20 mouse cellular contexts compared by ENCODE assay signal in the genomic region with DNA sequence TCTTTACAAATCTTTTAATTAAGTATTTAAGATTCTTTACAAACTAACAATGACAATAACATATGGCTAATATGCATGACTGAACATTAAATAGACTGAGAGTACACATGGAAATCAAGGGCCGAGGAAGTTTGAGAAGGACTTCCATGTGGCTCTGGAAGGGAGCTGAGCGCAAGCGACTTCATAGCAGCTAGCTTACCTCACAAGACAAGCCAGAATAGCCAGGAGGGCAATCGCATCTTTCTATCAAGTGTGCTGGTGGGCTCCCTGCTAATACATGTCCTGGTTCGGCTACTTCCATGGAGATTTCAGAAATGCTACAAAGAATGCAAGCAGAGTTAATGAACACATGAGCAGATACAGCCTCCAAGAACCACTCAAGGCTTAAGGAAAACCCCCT.
"Had no signal": no experiment of that assay in that cellular context is flagged by ENCODE, and none has a peak within 500 bp of the region (broad histone marks: within the 10 kb centered on the region; RNA-seq: fewer than 3 reads in every experiment).

No protein-coding gene starts in this region.

- H3K27ac ChIP-seq: liver, embryonic 13.5 days; liver, embryonic 15.5 days; lung, embryonic 15.5 days; macrophage; midbrain, embryonic 13.5 days; neural tube, embryonic 12.5 days; stomach, embryonic 15.5 days; stomach, postnatal 0 days had no signal

- H3K4me3 ChIP-seq: liver, embryonic 13.5 days; liver, embryonic 15.5 days; lung, embryonic 15.5 days; megakaryocyte, embryonic 14.5 days; midbrain, embryonic 13.5 days; neural tube, embryonic 12.5 days; stomach, embryonic 15.5 days had no signal

- H3K4me1 ChIP-seq: liver, embryonic 13.5 days; liver, embryonic 15.5 days; lung, embryonic 15.5 days; megakaryocyte, embryonic 14.5 days; neural tube, embryonic 12.5 days; stomach, embryonic 15.5 days had no signal

- ATAC-seq: liver, postnatal 0 days; lung, postnatal 0 days; midbrain, embryonic 13.5 days; midbrain, embryonic 16.5 days had no signal

- H3K27me3 ChIP-seq: liver, embryonic 13.5 days; liver, embryonic 15.5 days; lung, embryonic 15.5 days; megakaryocyte, embryonic 14.5 days; midbrain, embryonic 13.5 days; neural tube, embryonic 12.5 days; stomach, embryonic 15.5 days had no signal

- H3K4me2 ChIP-seq: liver, embryonic 11.5 days; liver, embryonic 13.5 days; liver, embryonic 15.5 days; lung, embryonic 15.5 days; midbrain, embryonic 13.5 days; neural tube, embryonic 12.5 days; stomach, embryonic 15.5 days had no signal

- H3K9me3 ChIP-seq: liver, embryonic 13.5 days; liver, embryonic 15.5 days; lung, embryonic 15.5 days; megakaryocyte, embryonic 14.5 days; midbrain, embryonic 13.5 days; neural tube, embryonic 12.5 days; stomach, embryonic 15.5 days had no signal

- H3K9ac ChIP-seq: liver, embryonic 13.5 days; liver, embryonic 15.5 days; liver, postnatal 0 days; lung, embryonic 15.5 days; midbrain, embryonic 13.5 days; neural tube, embryonic 12.5 days; stomach, embryonic 15.5 days had no signal

- H3K36me3 ChIP-seq: liver, embryonic 13.5 days; liver, embryonic 15.5 days; lung, embryonic 15.5 days; midbrain, embryonic 13.5 days; neural tube, embryonic 12.5 days; stomach, embryonic 15.5 days had no signal

- DNase-seq: liver, embryonic 13.5 days; liver, postnatal 0 days; lung, adult 2 months; lung, postnatal 14 days; lung, postnatal 36 days; right cerebral cortex, postnatal 14 days; thymus, adult 2 months; thymus, postnatal 25 days; thymus, postnatal 4 days had no signal
